Mouse (Mus musculus) cerebellum, adult 9-10 months (tissue): Measurements from ENCODE around the gene Rnaset2b.
"Not testable (repeated sequence)": the region's sequence is repeated elsewhere in the genome, so short reads cannot be mapped to it uniquely, and the experiment has no call there.

Experiments
- DNase-seq: peaks from one replicate; pipeline ENCODE4 v3.0.0; 2022

The Rnaset2b gene

GRCm38 (mm10) chr17:6986118-6986517, 15.7 kb downstream of the Rnaset2b start:
- not testable (repeated sequence) for DNase-seq

DNA sequence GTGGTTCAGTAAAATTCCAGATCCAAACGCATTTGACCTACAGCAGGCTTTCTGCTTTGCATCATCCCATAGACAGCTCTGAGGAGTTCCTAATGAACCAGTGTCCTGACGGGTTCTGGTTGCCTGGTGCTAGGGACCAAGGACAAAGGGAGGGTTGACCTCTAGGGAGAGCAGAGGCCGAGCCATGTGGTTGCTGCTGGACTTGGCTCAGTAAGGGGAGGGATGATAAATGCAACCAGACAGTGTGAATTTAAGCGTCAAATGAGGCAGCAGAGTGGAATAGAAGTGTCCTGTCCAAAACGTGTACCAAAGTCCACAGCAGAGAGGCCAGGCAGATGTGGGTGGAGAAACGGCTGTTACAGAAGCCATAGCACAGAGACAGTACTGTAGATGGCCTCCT, 25.1 kb downstream of the Rnaset2b start:
- DNase-seq = not testable (repeated sequence)

DNA sequence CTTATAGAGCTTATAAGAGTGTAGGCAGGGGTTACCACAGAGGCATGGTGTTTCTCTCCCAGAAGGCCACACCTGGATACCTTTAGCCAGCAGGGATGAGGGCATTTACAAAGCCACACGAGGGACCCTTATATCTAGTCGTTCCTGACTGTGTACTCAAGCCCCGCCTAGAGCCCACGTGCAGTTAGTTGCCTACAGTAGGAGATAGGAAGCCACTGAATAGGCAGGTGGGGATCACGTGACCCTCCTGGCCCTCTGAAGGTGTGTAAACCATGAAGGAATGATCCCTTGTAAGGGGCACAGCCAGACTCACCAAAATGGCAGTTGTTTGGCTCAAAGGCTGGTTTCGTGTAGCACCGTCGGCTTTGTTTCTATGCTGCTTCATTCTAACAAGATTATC, 26.4 kb downstream of the Rnaset2b start:
- DNase-seq = not testable (repeated sequence)

DNA sequence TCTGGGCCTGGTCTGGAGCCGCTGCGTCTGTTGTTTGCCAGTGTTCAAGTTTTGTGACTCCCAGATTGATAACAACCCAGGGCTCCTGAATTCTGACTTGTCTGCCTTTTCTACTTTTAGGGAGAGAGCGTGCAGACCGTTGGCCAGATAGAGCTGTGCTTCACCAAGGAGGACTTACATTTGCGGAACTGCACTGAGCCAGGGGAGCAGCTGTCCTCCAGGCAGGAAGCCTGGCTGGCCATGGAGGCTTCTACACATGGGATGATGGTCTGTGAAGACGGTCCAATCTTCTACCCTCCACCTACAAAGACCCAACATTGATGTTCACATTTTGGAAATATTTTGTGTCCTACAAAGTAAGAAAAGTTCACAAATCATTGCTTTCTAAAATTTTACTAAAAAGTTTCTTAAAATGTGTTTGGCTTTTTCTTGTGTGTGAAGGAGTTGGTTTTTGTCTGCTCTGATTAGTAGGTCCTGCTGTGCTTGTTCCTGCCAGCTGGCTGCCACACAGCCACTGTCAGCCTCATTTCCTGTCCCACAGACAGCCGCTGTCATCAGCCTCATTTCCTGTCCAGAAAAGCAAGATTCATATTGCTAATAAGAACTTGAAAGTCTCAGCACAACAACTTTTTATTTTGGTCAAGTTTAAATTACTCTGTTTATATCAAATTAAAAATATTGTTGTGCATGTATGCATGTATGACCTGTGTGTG, 27.5 kb downstream of the Rnaset2b start:
- DNase-seq = not testable (repeated sequence)

DNA sequence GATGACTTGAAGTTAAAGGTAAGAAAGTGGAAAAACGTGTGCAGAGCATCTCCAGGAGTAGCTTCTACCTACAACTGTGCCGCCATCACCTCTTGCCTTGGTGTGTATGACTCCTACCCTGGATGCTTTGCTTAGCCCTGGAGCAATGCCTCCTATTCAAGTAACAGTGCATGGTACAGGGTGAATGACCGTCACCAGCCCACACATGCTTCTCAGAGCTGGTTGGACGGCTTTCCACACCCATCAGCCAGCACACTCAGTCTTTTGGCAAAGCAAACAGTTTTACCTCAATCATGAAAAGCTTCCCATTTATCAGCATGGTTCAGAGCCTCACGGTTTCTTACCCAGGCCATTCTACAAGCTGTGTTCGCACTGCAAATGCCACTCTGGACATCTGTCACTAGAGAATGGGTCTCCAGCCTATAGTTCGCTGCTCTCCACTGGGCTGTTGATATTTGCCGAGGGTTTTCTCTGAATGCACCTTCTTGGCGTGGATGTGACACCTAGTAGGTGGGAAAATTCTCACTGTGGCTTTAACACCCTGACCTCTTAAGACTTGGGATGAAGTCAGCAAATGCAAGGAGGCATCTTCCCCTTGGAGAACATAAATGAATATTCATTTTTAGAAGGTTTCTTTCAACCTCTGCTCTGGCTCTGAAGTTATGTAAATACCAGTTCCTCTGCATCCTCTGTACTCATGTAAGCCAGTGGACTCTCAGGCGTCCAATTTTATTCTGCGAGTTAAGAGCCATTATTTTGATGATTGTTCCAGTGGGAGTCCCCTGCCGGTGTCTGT, 31.6 kb downstream of the Rnaset2b start:
- DNase-seq = not testable (repeated sequence)

GRCm38 (mm10) chr17:7003392-7003791, 33.0 kb downstream of the Rnaset2b start:
- DNase-seq = not testable (repeated sequence)

- not testable (repeated sequence) for DNase-seq
Observed at GRCm38 (mm10) chr17:7005646-7006045, 35.2 kb downstream of the Rnaset2b start.

DNA sequence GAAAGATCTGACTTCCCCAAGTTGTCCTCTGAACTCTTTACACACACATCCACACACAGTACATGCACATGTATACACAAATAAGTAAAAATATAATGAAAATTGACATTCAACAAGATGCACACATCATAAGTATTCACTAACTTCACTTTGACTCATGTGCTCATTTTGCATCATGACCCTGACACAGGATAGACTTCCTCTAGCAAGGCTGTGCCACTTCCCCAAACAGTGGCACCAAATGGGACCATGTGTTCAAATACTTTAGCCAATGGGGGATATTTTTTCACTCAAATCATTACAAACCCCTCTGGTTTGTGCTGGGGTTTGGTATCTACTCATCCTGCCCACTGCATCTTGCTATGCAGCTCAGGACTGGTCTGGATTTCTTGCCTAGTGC, 38.5 kb downstream of the Rnaset2b start:
- DNase-seq = not testable (repeated sequence)

DNA sequence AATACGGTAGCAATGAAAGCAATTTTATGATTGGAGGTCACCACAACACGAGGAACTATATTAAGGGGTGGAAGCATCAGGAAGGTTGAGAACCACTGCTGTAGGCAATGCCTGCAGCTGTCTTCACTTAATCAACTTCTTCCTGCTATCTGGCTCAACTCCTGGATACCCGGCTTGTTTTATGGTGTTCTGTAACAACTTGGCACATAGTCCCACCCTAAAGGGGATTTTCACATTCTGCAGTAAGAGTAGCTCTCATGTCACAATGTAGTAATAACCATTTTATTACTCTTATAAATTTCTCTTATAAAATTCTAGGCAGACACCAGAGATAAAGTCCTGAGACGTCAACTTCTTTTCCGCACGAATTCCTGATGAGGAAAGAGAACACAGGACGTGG, 39.0 kb downstream of the Rnaset2b start:
- not testable (repeated sequence) for DNase-seq

DNA sequence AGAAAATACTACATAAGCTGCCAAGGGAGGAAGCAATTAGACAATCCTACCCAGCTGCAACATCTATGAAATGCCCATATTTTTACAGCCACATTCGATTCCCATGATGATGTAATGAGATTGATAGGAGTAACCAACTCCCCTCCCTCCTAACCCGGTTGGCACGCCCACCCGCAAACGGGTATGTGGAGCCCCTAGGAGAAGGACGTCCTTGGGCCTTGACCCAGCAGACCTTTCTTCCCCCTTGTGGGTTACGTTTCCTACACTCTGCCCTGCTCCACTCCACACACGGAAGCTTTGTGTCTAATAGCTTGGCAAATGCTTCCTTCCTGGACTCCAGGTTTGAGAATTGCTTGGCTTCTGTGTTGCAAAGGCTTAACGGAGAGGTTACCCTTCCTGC, 39.5 kb downstream of the Rnaset2b start:
- not testable (repeated sequence) for DNase-seq

DNA sequence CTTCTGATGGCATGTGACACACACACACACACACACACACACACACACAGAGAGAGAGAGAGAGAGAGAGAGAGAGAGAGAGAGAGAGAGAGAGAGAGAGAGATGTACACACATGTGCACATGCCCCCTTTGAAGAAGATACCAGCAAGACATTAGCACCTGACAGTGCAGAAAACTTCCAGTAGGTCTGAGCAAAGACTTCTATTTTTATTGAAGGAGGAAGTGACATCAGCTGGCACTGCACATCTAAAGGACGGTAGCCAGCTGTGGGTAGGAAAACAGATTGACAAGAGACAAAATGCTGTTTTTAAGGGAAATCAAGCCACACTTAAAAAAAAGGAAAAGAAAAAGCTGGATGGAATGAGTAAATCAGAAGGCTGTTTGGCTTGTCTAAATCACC, 43.8 kb downstream of the Rnaset2b start:
- DNase-seq = not testable (repeated sequence)

GRCm38 (mm10) chr17:7025257-7025656, 54.8 kb downstream of the Rnaset2b start, which contains the start of gene Gm1604a:
Gene Gm1604a (plus strand): TSS chr17:7025568.
- DNase-seq = not testable (repeated sequence)

DNA sequence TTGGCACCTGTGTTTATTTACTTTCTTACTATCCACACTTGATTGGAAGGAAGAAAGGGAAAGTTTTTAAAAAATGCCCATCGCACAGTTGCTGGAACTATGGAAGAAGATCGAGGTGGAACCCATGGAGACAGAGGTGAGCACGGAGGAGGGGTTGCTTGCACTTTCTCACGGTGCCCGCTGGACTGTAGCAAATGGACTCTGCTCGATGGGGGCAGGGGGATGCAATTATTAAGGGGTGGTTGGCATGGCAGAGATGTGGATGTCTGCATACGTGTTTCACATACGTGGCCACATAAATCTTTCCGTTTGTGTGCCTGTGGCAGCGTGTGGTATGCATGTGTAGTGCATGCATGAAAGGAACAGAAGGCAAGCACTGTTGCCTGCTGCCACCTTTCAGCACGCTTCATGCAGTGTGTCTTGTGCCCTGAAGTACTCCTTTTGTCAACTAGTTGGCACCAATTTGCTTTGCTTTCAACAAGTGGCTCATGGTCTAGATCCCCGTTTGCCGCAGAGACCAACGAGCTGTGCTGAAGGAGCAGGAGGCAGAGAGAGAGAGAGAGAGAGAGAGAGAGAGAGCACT, 55.4 kb downstream of the Rnaset2b start:
- not testable (repeated sequence) for DNase-seq

DNA sequence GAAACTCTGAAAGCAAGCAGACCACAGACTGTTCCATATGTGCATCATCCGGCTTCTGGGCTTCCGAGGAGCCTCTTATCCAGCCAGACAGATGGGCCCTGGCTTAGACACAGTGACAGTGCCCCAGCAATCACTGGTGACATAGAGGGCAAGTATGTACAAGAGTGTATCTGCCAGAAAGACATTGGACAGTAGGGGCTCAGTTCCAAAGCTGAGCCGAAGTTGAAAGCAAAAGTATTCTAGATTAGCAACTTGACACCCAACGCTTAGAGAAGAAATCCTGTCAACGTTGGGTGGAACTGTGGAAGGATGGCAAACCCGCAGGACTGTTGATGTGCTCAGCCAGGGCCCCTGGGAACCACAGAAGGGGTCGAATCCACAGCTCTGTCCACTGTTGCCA, 59.8 kb downstream of the Rnaset2b start:
- not testable (repeated sequence) for DNase-seq

GRCm38 (mm10) chr17:7030622-7031174, 60.3 kb downstream of the Rnaset2b start:
- DNase-seq = not testable (repeated sequence)

- DNase-seq = not testable (repeated sequence)
Observed at GRCm38 (mm10) chr17:7033192-7034166, 63.0 kb downstream of the Rnaset2b start.
